Mouse (Mus musculus) erythroblast, embryonic 14.5 days (primary cell): ENCODE measurements around the gene Snapc5.

Experiments
- GATA1 ChIP-seq: IDR thresholded peaks from 2 replicates; pipeline ENCODE4 v1.6.1; 2012; ENCODE audit warnings: low read length, inconsistent platforms, mixed read lengths
- TAL1 ChIP-seq: IDR thresholded peaks from 3 replicates; pipeline ENCODE4 v1.6.1; 2012; ENCODE audit warnings: low read length, inconsistent platforms, mixed read lengths

GRCm38 (mm10) chr9:64198068-64198762, 19.1 kb downstream of the Snapc5 start:
- TF ChIP-seq GATA1 (no peak), TAL1 (no peak)
